Mouse (Mus musculus) liver, adult 2 months (tissue): ENCODE data around the gene Noc4l. TPM values are rescaled to one million over a fixed set of nuclear protein-coding genes. Genes with fewer than 3 reads are reported as not detected.

Experiments
- DNase-seq: peaks from one replicate; pipeline ENCODE4 v3.0.0-alpha.2; 2011; ENCODE audit warnings: low read depth, low spot score; ENCODE audit errors: extremely low read depth
- H3K27ac ChIP-seq: fragments of 200-500 bp; replicated peaks from 2 replicates; pipeline ENCODE4 v1.5.1; 2012; ENCODE audit warnings: low read depth, mild to moderate bottlenecking, control low read depth, inconsistent platforms, low read length; ENCODE audit not compliant: insufficient read depth
- H3K27me3 ChIP-seq: fragments of 200-500 bp; 2 replicates; pipeline ENCODE4 v1.6.1; 2012; ENCODE audit warnings: mild to moderate bottlenecking, moderate library complexity, low read length, inconsistent platforms; ENCODE audit not compliant: control insufficient read depth, insufficient read depth
- H3K36me3 ChIP-seq: fragments of 200-500 bp; 2 replicates; pipeline ENCODE4 v1.6.1; 2012; ENCODE audit warnings: low read length, inconsistent platforms; ENCODE audit not compliant: control insufficient read depth, insufficient read depth
- H3K4me1 ChIP-seq: fragments of 200-500 bp; 2 replicates; pipeline ENCODE4 v1.6.1; 2011; ENCODE audit warnings: low read length; ENCODE audit not compliant: control insufficient read depth, insufficient read depth
- H3K4me3 ChIP-seq: fragments of 200-500 bp; 2 replicates; pipeline ENCODE4 v1.5.1; 2011; ENCODE audit warnings: low read depth, mild to moderate bottlenecking, control low read depth, low read length, moderate library complexity; ENCODE audit not compliant: insufficient read depth
- H3K79me2 ChIP-seq: fragments of 200-500 bp; 2 replicates; pipeline ENCODE4 v1.6.1; 2012; ENCODE audit warnings: inconsistent platforms, mild to moderate bottlenecking, low read length, moderate library complexity; ENCODE audit not compliant: control insufficient read depth, insufficient read depth
- H3K9ac ChIP-seq: fragments of 200-500 bp; 2 replicates; pipeline ENCODE4 v1.6.1; 2012; ENCODE audit warnings: low read depth, mild to moderate bottlenecking, control low read depth, inconsistent platforms, low read length
- CTCF ChIP-seq: fragments of 200-500 bp; IDR thresholded peaks from 2 replicates; pipeline ENCODE4 v1.5.1; 2011; ENCODE audit warnings: low read depth, low read length, control low read depth
- POLR2A ChIP-seq: fragments of 200-500 bp; IDR thresholded peaks from 2 replicates; pipeline ENCODE4 v1.6.1; 2011; ENCODE audit warnings: low read length, control low read depth; ENCODE audit not compliant: insufficient read depth; ENCODE audit errors: extremely low read depth
- whole genome bisulfite sequencing: fragments of 180-500 bp; shearing (Covaris S2); methylation state at CpG from one replicate; pipeline ENCODE4 v1.1.7; 2018; 5-methylcytosine and 5-hydroxymethylcytosine counted together
- polyA plus RNA-seq: library from polyadenylated mRNA; depleted of rRNA; stranded (reverse); fragments of >200 nt; gene quantifications from 2 replicates; pipeline ENCODE4 v1.2.3, GENCODE M21; 2012; rRNA removed
- total RNA-seq: library from RNA; depleted of rRNA; stranded (reverse); fragments of >200 nt; gene quantifications from 2 replicates; pipeline ENCODE4 v1.2.3, GENCODE M21; 2014; rRNA removed

The Noc4l gene
- total and polyA plus RNA-seq, 2 experiments = 2.7 to 38.5 TPM

- DNase-seq = peak; percentile 56
- H3K4me3 ChIP-seq = no peak overlapping the region
- no peaks in the 10 kb centered on the region for H3K79me2 ChIP-seq
- no peak overlapping the region for H3K27ac ChIP-seq
- WGBS = 46% methylated on average over 3 of the region's 3 CpGs
- no peaks in the 10 kb centered on the region for H3K27me3 ChIP-seq
- TF ChIP-seq POLR2A = no peak
- no peak for TF ChIP-seq CTCF
- H3K9ac ChIP-seq = no peak overlapping the region
- peaks cover 4% of the 10 kb centered on the region; the same call in 1 of the 2 replicates for H3K4me1 ChIP-seq
- H3K36me3 ChIP-seq = no peaks in the 10 kb centered on the region
These were observed 45.5 kb downstream of the Noc4l start for GRCm38 (mm10) chr5:110607767-110608166.

DNA sequence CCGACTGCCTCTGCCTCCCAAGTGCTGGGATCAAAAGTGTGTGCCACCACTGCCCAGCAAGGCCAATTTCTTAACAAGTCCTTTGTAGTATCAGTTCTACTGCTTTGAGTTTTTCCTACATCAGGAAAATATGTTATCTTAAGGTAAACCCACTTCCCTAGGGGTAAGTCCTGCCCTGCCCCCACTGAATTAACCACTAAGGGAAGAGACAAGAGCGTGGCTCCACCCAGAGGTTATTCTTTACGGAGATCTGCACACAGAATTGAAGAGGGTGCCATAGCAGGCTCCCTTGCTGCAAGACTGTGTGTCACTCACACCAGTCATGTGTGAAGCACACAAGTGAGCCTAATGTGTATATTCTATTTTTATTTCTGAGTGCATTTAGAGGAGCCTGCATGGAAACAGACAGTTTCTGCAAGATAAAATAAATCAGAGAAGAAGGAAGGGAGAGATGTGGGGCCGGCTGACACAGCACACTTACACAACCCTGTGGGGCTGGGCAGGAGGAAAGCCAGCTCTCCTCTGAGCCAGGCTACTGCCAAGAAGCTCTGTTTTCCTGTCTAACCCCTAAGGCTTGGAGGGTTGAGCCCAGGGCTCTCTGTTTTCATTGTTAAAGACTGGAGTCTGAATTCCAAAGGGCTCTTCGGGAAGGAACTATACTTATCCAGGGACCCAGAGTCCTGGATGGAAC is 47.5 kb downstream of the Noc4l start:
- H3K4me3 ChIP-seq = no peak overlapping the region
- no peaks in the 10 kb centered on the region for H3K27me3 ChIP-seq
- peaks cover 6% of the 10 kb centered on the region; the same call in 1 of the 2 replicates for H3K4me1 ChIP-seq
- WGBS = 73% methylated on average over 5 of the region's 5 CpGs
- no peak overlapping the region for H3K27ac ChIP-seq
- H3K36me3 ChIP-seq = no peaks in the 10 kb centered on the region
- no peak for TF ChIP-seq CTCF
- TF ChIP-seq POLR2A = no peak
- no peak overlapping the region for H3K9ac ChIP-seq
- DNase-seq = no peak
- no peaks in the 10 kb centered on the region for H3K79me2 ChIP-seq

DNA sequence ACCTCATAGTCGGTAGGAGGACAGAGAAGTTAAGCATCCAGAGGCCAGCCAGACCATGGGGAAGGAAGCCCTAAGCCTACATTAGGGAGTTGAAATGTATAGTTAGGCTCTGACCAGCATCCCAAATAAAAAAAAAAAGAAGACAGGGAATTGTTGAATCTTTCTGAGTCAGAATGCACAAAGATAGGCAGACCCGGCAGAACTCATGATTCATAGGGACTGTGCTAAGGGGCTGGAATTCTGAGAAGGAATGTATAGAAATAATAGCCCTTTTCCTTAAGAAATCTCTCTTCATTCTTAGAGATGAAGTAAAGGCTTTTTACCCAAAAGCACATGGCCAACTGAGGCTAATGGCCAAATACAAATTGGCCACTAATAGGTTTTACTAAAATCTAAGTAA is 48.9 kb downstream of the Noc4l start:
- Histone ChIP-seq H3K4me3 (no peak overlapping the region), H3K27ac (no peak overlapping the region), H3K79me2 (no peaks in the 10 kb centered on the region), H3K27me3 (no peaks in the 10 kb centered on the region), H3K4me1 (peaks cover 6% of the 10 kb centered on the region; the same call in 1 of the 2 replicates), H3K9ac (no peak overlapping the region), H3K36me3 (no peaks in the 10 kb centered on the region)
- DNase-seq = no peak
- 90% methylated on average over 2 of the region's 2 CpGs for WGBS
- TF ChIP-seq POLR2A (no peak), CTCF (no peak)

DNA sequence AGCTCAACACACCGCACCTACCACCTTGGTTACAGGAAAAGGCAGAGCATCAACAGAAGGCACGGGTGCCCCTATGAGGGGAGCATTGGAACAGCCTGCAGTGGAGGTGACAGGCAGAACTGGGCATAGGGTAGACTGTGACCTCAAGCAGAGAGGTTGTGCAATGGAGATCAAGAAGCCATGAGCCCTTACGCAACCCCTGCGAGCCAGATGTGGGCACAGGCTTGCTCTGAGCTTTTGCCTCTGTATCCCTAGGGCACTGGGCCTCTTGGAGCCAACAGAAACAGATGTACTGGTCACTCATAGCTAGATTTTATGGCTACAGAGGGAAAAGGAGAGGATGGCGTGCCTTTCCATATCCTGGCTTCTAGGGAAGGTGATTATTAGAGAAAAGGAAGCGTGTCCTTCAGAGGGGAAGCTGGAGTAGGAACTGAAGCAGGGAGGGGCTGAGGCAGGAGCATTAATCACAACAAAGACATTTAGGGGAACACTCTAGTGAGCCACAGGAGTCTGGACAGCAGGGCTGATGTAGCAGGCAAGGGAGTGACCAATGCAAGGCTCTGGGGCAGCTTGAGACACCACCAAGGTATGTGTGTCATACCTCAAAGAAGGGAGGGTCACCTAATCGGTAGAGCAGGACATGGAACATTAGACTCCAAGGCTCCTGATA is 50.1 kb downstream of the Noc4l start:
- H3K9ac ChIP-seq = no peak overlapping the region
- no peak overlapping the region for H3K4me3 ChIP-seq
- no peaks in the 10 kb centered on the region for H3K79me2 ChIP-seq
- no peaks in the 10 kb centered on the region for H3K27me3 ChIP-seq
- peaks cover 6% of the 10 kb centered on the region; the same call in 1 of the 2 replicates for H3K4me1 ChIP-seq
- no peak overlapping the region for H3K27ac ChIP-seq
- DNase-seq = peak; percentile 90
- no peaks in the 10 kb centered on the region for H3K36me3 ChIP-seq
- 45% methylated on average over 7 of the region's 7 CpGs for WGBS
- no peak; the same call in 1 of the 2 replicates for TF ChIP-seq CTCF
- no peak for TF ChIP-seq POLR2A

Other genes starting within 250 kb of the Noc4l start
- 4.9 and 7.2 TPM in 2 replicates for gene Fbrsl1, start 204.9 kb downstream of the Noc4l start, total RNA-seq
- 27.5 and 29.8 TPM in 2 replicates for gene Fbrsl1, start 204.9 kb downstream of the Noc4l start, polyA plus RNA-seq
- gene Galnt9, start 109.1 kb downstream of the Noc4l start, total RNA-seq = 0.07 TPM in 1 of 2 replicates, not detected in the other
- gene Galnt9, start 109.1 kb downstream of the Noc4l start, polyA plus RNA-seq = 0.05 TPM in 1 of 2 replicates, not detected in the other
- 2.4 TPM in 2 replicates for gene Ddx51, start within 50 bp of the Noc4l start, total RNA-seq
- 9.2 and 12.2 TPM in 2 replicates for gene Ddx51, start within 50 bp of the Noc4l start, polyA plus RNA-seq
- 15.2 and 23.4 TPM in 2 replicates for gene Ep400, start 117.3 kb upstream of the Noc4l start, total RNA-seq
- 11.4 and 15.4 TPM in 2 replicates for gene Ep400, start 117.3 kb upstream of the Noc4l start, polyA plus RNA-seq
- 11.6 and 14.5 TPM in 2 replicates for gene Pus1, start 127.2 kb upstream of the Noc4l start, total RNA-seq
- 14.5 and 19.2 TPM in 2 replicates for gene Pus1, start 127.2 kb upstream of the Noc4l start, polyA plus RNA-seq
- 29.0 and 38.7 TPM in 2 replicates for gene Ulk1, start 156.7 kb upstream of the Noc4l start, total RNA-seq
- gene Ulk1, start 156.7 kb upstream of the Noc4l start, polyA plus RNA-seq = 33.8 and 44.4 TPM in 2 replicates
- gene Hscb, start 186.4 kb upstream of the Noc4l start, total RNA-seq = 5.7 and 11.2 TPM in 2 replicates
- 5.0 and 6.6 TPM in 2 replicates for gene Hscb, start 186.4 kb upstream of the Noc4l start, polyA plus RNA-seq
- 2.6 and 3.6 TPM in 2 replicates for gene Chek2, start 186.6 kb upstream of the Noc4l start, total RNA-seq
- 1.5 and 1.6 TPM in 2 replicates for gene Chek2, start 186.6 kb upstream of the Noc4l start, polyA plus RNA-seq
- 0.83 and 2.7 TPM in 2 replicates for gene Ttc28, start 226.4 kb upstream of the Noc4l start, total RNA-seq
- gene Ttc28, start 226.4 kb upstream of the Noc4l start, polyA plus RNA-seq = 0.45 and 0.81 TPM in 2 replicates